Mouse (Mus musculus): ENCODE results near the gene Hapln2. TPM values are rescaled to one million over a fixed set of nuclear protein-coding genes. Genes with fewer than 3 reads are reported as not detected.
A peak's percentile ranks its signal among the peaks of the same experiment; 100 is the strongest.

Gene Hapln2
- polyA plus RNA-seq, 2 experiments = not detected

DNA sequence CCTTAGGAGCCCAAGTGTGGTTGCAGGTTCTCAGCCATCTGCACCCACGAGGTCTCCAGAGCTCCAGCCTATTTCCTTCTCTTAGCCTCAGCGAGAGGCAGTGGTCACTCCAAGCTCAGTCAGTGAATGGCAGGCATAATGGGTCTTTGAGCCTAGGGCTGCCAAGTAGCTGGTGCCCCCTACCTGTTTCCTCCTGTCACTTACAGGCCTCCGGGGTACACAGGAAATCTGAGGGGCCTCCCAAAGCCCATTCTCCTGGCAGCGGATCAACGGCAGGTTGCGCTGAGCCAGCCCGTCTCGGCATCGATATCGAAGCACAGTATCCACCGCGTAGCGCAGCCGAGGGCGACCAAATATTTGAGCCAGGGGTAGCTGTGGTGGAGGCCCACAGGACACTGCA lies 39.3 kb downstream of the Hapln2 start:
- no peak overlapping the region for H3K27ac ChIP-seq
- WGBS (ENCODE audit: insufficient replicate concordance) = 5% methylated on average over 15 of the region's 15 CpGs
- peak overlapping the region; percentile 62 for H3K4me2 ChIP-seq (ENCODE audit: low read depth)
- H3K4me3 ChIP-seq (ENCODE audit: insufficient read depth in 1 of 2, low read depth in 2 of 2, low read length in 2 of 2) = peak overlapping the region; percentile 33 to 34
- no peaks in the 10 kb centered on the region for H3K9me3 ChIP-seq (ENCODE audit: control insufficient read depth, low read length)
- H3K36me3 ChIP-seq (replicated peaks; ENCODE audit: control insufficient read depth, insufficient read depth, low read depth) = no peaks in the 10 kb centered on the region
- peak; percentile 4; the same call in 1 of the 2 replicates for TF ChIP-seq CTCF (IDR thresholded peaks at IDR 0.05; ENCODE audit: low read depth)
- no peak for TF ChIP-seq EP300 (IDR thresholded peaks at IDR 0.05; ENCODE audit: low read depth)
- H3K4me1 ChIP-seq (replicated peaks; ENCODE audit: control insufficient read depth in 2 of 2, insufficient read depth in 2 of 2, low read length in 1 of 2) = peaks cover 0 to 17% of the 10 kb centered on the region in 2 experiments; a peak in 2 of 4 replicates
- peaks cover 3% of the 10 kb centered on the region; the same call in 1 of the 2 replicates for H3K27me3 ChIP-seq (ENCODE audit: control insufficient read depth, insufficient read depth, low read length)
- H3K9ac ChIP-seq (replicated peaks) = no peak overlapping the region
- no peak for DNase-seq (ENCODE audit: low read depth in 3 of 3, low spot score in 3 of 3)
- ATAC-seq (ENCODE audit: insufficient read depth) = no peak

DNA sequence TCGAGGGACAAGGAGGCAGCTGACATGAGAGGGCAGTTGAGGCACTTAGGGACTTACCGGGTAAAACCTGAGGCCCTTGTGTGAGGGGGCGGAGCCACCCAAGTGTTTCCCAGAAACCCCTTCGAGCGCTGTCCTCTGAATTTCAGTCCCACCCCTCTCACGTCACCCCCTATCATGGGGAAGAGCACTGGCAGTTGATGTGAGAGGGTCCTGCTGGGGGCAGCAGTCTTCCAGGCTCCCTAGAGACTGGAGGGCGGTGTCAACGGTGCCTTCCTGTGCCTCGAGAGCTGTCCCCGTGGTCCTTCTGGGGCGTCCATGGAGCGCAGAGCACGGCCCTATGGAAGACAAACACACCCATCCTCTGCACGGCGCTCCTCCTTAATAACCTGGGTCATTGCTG lies 39.8 kb downstream of the Hapln2 start:
- no peak overlapping the region for H3K9ac ChIP-seq (replicated peaks)
- TF ChIP-seq CTCF (IDR thresholded peaks at IDR 0.05; ENCODE audit: low read depth) (no peak), EP300 (IDR thresholded peaks at IDR 0.05; ENCODE audit: low read depth) (no peak)
- no peaks in the 10 kb centered on the region for H3K36me3 ChIP-seq (replicated peaks; ENCODE audit: control insufficient read depth, insufficient read depth, low read depth)
- H3K9me3 ChIP-seq (ENCODE audit: control insufficient read depth, low read length) = no peaks in the 10 kb centered on the region
- 1% methylated on average over 15 of the region's 15 CpGs for WGBS (ENCODE audit: insufficient replicate concordance)
- peak overlapping the region; percentile 33 to 34 for H3K4me3 ChIP-seq (ENCODE audit: insufficient read depth in 1 of 2, low read depth in 2 of 2, low read length in 2 of 2)
- H3K4me1 ChIP-seq (replicated peaks; ENCODE audit: control insufficient read depth in 2 of 2, insufficient read depth in 2 of 2, low read length in 1 of 2) = peaks cover 0 to 19% of the 10 kb centered on the region in 2 experiments; a peak in 2 of 4 replicates
- H3K4me2 ChIP-seq (ENCODE audit: low read depth) = peak overlapping the region; percentile 62
- DNase-seq (ENCODE audit: low read depth in 3 of 3, low spot score in 3 of 3) = peak; percentile 37 to 49 (median 48)
- ATAC-seq (ENCODE audit: insufficient read depth) = peak; percentile 56
- H3K27ac ChIP-seq = no peak overlapping the region
- peaks cover 3% of the 10 kb centered on the region; the same call in 1 of the 2 replicates for H3K27me3 ChIP-seq (ENCODE audit: control insufficient read depth, insufficient read depth, low read length)

DNA sequence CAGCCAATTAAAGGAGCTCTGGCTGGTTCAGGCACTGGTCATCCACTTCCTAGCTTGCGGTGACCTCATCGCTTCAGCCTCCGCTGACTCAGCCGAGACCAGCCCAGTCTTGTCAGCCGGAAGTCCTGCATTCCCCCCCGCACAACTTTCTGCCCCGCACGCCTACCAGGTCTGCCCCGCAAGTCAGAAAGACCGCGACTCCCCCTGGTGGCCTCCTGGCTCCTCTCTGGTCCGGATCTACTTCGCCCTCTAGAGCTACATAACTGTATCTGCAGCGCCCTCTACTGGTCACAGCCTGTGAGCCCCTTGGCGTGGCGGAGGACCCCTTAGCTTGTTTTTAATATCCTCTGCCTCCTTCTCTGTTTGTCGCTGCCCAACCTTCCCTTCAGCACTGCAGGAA lies 40.5 kb downstream of the Hapln2 start:
- DNase-seq (ENCODE audit: low read depth in 3 of 3, low spot score in 3 of 3) = peak; percentile 76 to 82 (median 76)
- Histone ChIP-seq H3K27me3 (ENCODE audit: control insufficient read depth, insufficient read depth, low read length) (peaks cover 3% of the 10 kb centered on the region; the same call in 1 of the 2 replicates), H3K36me3 (replicated peaks; ENCODE audit: control insufficient read depth, insufficient read depth, low read depth) (no peaks in the 10 kb centered on the region), H3K4me2 (ENCODE audit: low read depth) (peak overlapping the region; percentile 62), H3K9me3 (ENCODE audit: control insufficient read depth, low read length) (no peaks in the 10 kb centered on the region), H3K27ac (no peak overlapping the region), H3K4me3 (ENCODE audit: insufficient read depth in 1 of 2, low read depth in 2 of 2, low read length in 2 of 2) (peak overlapping the region in 1 of 2 experiments; percentile 33; a peak in 1 of 4 replicates), H3K9ac (replicated peaks) (no peak overlapping the region), H3K4me1 (replicated peaks; ENCODE audit: control insufficient read depth in 2 of 2, insufficient read depth in 2 of 2, low read length in 1 of 2) (peaks cover 0 to 24% of the 10 kb centered on the region in 2 experiments; a peak in 2 of 4 replicates)
- under 1% methylated on average over 17 of the region's 17 CpGs for WGBS (ENCODE audit: insufficient replicate concordance)
- ATAC-seq (ENCODE audit: insufficient read depth) = peak; percentile 61
- TF ChIP-seq CTCF (IDR thresholded peaks at IDR 0.05; ENCODE audit: low read depth) = peak; percentile 97
- 0 out of 2 replicates have a peak, but pooled peaks have one; percentile 5 for TF ChIP-seq EP300 (IDR thresholded peaks at IDR 0.05; ENCODE audit: low read depth)

DNA sequence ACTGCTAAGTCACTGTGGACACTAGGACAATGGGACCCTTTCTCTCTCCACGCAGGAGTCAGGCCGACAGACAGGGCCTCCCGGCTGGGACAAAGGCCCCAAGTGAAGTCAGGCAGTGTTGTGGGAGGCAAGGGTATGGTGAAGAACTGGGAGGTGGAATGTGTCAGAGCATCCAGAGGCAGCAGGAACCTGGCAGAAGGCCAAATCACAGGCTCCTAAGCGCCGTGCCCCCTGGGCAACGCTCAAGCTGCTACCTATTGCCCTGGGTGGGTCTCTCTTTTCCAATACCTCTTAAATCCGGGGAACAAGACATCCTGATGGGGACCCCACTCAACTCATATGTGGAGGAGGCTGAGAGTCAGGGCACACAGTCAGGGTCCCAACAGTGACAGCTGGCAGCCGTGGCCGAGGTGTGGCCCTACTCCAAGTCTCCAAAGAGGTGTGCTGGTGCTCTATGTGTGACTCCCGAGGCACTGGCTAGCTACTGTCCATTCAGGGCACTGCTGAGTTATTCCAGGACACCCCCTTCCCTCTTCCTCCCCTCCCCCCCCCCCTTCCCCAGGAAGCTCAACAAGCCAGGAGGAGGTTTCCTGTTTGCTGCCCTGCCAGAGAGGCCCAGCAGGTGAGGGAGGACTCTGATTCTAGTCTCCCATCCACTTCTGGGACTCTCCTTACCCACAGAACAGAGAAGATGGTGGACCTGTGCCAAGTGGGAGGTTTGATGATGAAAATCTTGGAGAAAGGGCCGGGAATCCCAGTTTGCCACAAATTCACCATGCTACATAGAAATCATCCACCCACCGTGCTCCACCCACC lies 41.7 kb downstream of the Hapln2 start:
- ATAC-seq (ENCODE audit: insufficient read depth) = no peak
- Histone ChIP-seq H3K36me3 (replicated peaks; ENCODE audit: control insufficient read depth, insufficient read depth, low read depth) (no peaks in the 10 kb centered on the region), H3K4me1 (replicated peaks; ENCODE audit: control insufficient read depth in 2 of 2, insufficient read depth in 2 of 2, low read length in 1 of 2) (peaks cover 0 to 26% of the 10 kb centered on the region in 2 experiments; a peak in 2 of 4 replicates), H3K4me2 (ENCODE audit: low read depth) (no peak overlapping the region), H3K27me3 (ENCODE audit: control insufficient read depth, insufficient read depth, low read length) (peaks cover 3% of the 10 kb centered on the region; the same call in 1 of the 2 replicates), H3K27ac (no peak overlapping the region), H3K9me3 (ENCODE audit: control insufficient read depth, low read length) (no peaks in the 10 kb centered on the region), H3K4me3 (ENCODE audit: insufficient read depth in 1 of 2, low read depth in 2 of 2, low read length in 2 of 2) (no peak overlapping the region), H3K9ac (replicated peaks) (no peak overlapping the region)
- WGBS (ENCODE audit: insufficient replicate concordance) = 48% methylated on average over 12 of the region's 12 CpGs
- DNase-seq (ENCODE audit: low read depth in 3 of 3, low spot score in 3 of 3) = no peak
- TF ChIP-seq EP300 (IDR thresholded peaks at IDR 0.05; ENCODE audit: low read depth) (no peak), CTCF (IDR thresholded peaks at IDR 0.05; ENCODE audit: low read depth) (no peak)

DNA sequence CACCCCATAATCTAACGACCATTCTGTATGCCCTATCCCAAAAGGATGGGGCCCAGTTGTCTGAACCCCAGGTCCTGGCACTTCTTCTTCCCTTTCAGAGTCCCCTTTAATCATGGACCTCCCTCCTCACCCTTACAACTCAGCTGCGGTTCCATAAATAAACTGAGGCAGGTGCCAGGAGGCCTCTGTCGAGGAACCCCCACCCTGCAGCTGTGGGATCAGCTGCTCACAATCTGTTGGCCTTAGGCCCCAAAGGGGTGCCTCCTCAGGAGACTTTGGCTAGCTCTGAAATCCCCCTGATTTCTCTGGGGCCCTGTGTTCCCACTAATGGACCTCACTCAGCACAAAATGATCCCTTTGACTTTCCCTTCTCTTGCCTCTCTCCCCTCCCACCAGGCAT lies 43.3 kb downstream of the Hapln2 start:
- TF ChIP-seq EP300 (IDR thresholded peaks at IDR 0.05; ENCODE audit: low read depth) (no peak), CTCF (IDR thresholded peaks at IDR 0.05; ENCODE audit: low read depth) (no peak)
- DNase-seq (ENCODE audit: low read depth in 3 of 3, low spot score in 3 of 3) (no peak), ATAC-seq (ENCODE audit: insufficient read depth) (no peak)
- Histone ChIP-seq H3K9me3 (ENCODE audit: control insufficient read depth, low read length) (no peaks in the 10 kb centered on the region), H3K4me2 (ENCODE audit: low read depth) (no peak overlapping the region), H3K4me3 (ENCODE audit: insufficient read depth in 1 of 2, low read depth in 2 of 2, low read length in 2 of 2) (no peak overlapping the region), H3K27ac (no peak overlapping the region), H3K4me1 (replicated peaks; ENCODE audit: control insufficient read depth in 2 of 2, insufficient read depth in 2 of 2, low read length in 1 of 2) (peaks cover 0 to 26% of the 10 kb centered on the region in 2 experiments; a peak in 2 of 4 replicates), H3K9ac (replicated peaks) (no peak overlapping the region), H3K36me3 (replicated peaks; ENCODE audit: control insufficient read depth, insufficient read depth, low read depth) (no peaks in the 10 kb centered on the region), H3K27me3 (ENCODE audit: control insufficient read depth, insufficient read depth, low read length) (no peaks in the 10 kb centered on the region)
- WGBS (ENCODE audit: insufficient replicate concordance) = 40% methylated on average over 3 of the region's 3 CpGs
